Mouse (Mus musculus) thymus, adult 2 months (tissue): Measurements from ENCODE around the gene Polr3h. TPM values are rescaled to one million over a fixed set of nuclear protein-coding genes. Genes with fewer than 3 reads are reported as not detected.

ENCODE experiments used
- DNase-seq: peaks from one replicate; pipeline ENCODE4 v3.0.0; 2021
- H3K27ac ChIP-seq: fragments of 200-500 bp; 2 replicates; pipeline ENCODE4 v1.5.1; 2012; ENCODE audit warnings: low read length, control low read depth; ENCODE audit not compliant: control insufficient read depth, insufficient read depth
- H3K27me3 ChIP-seq: fragments of 200-500 bp; 2 replicates; pipeline ENCODE4 v1.6.1; 2012; ENCODE audit warnings: mild to moderate bottlenecking, low read length, moderate library complexity, mixed read lengths; ENCODE audit not compliant: control insufficient read depth, insufficient read depth
- H3K36me3 ChIP-seq: fragments of 200-500 bp; 2 replicates; pipeline ENCODE4 v1.6.1; 2012; ENCODE audit warnings: mild to moderate bottlenecking, low read length, moderate library complexity; ENCODE audit not compliant: control insufficient read depth, insufficient read depth
- H3K4me1 ChIP-seq: fragments of 200-500 bp; replicated peaks from 2 replicates; pipeline ENCODE4 v1.6.1; 2012; ENCODE audit warnings: low read length; ENCODE audit not compliant: control insufficient read depth, insufficient read depth
- H3K4me3 ChIP-seq: fragments of 200-500 bp; 2 replicates; pipeline ENCODE4 v1.5.1; 2012; ENCODE audit warnings: mild to moderate bottlenecking, low read length, control low read depth, moderate library complexity; ENCODE audit not compliant: control insufficient read depth, insufficient read depth
- CTCF ChIP-seq: fragments of 200-500 bp; IDR thresholded peaks from 2 replicates; pipeline ENCODE4 v1.5.1; 2012; ENCODE audit warnings: mild to moderate bottlenecking, control low read depth, low read length, moderate library complexity, borderline replicate concordance; ENCODE audit not compliant: control insufficient read depth, poor library complexity, insufficient read depth; ENCODE audit errors: extremely low read depth
- POLR2A ChIP-seq: fragments of 200-500 bp; IDR thresholded peaks from 2 replicates; pipeline ENCODE4 v1.6.1; 2012; ENCODE audit warnings: mild to moderate bottlenecking, low read length, control low read depth, moderate library complexity; ENCODE audit not compliant: control insufficient read depth, poor library complexity, insufficient read depth; ENCODE audit errors: extremely low read depth
- WGBS: fragments of 180-500 bp; shearing (Covaris S2); methylation state at CpG from one replicate; pipeline ENCODE4 v1.1.7; 2018; 5-methylcytosine and 5-hydroxymethylcytosine counted together
- polyA plus RNA-seq: library from polyadenylated mRNA; depleted of rRNA; stranded (reverse); fragments of >200 nt; gene quantifications from 2 replicates; pipeline ENCODE4 v1.2.3, GENCODE M21; 2012

Gene Polr3h
- polyA plus RNA-seq, 1 experiment: 16.7 TPM

GRCm38 (mm10) chr15:81879531-81880401 lies 46.3 kb downstream of the Polr3h start:
- Histone ChIP-seq H3K27me3 (no peaks in the 10 kb centered on the region), H3K27ac (no peak overlapping the region), H3K36me3 (no peaks in the 10 kb centered on the region), H3K4me3 (no peak overlapping the region), H3K4me1 (peaks cover 6% of the 10 kb centered on the region; the same call in 1 of the 2 replicates)
- no peak for DNase-seq
- TF ChIP-seq POLR2A (no peak), CTCF (no peak)
- 86% methylated on average over 5 of the region's 5 CpGs for WGBS

GRCm38 (mm10) chr15:81872262-81873136 lies 53.5 kb downstream of the Polr3h start, which contains the start of gene Aco2:
Gene Aco2, plus strand, starts transcription at chr15:81872309.
- peak; percentile 99 for DNase-seq
- WGBS: under 1% methylated on average over 53 of the region's 53 CpGs
- no peak for TF ChIP-seq CTCF
- peak; percentile 34; the same call in 1 of the 2 replicates for TF ChIP-seq POLR2A
- peak within 1 kb of the TSS; percentile 70 for H3K4me3 ChIP-seq
- H3K27ac ChIP-seq: peak within 1 kb of the TSS; percentile 90
- no peaks in the 10 kb centered on the region for H3K27me3 ChIP-seq
- peaks cover 28% of the 10 kb centered on the region for H3K36me3 ChIP-seq
- peaks cover 9% of the 10 kb centered on the region; the same call in 1 of the 2 replicates for H3K4me1 ChIP-seq

- peaks cover 36% of the 10 kb centered on the region for H3K36me3 ChIP-seq
- DNase-seq: peak; percentile 81
- under 1% methylated on average over 30 of the region's 30 CpGs for WGBS
- H3K4me3 ChIP-seq: peak within 1 kb of the TSS; percentile 70
- peaks cover 9% of the 10 kb centered on the region; the same call in 1 of the 2 replicates for H3K4me1 ChIP-seq
- TF ChIP-seq CTCF (no peak), POLR2A (no peak)
- H3K27ac ChIP-seq: peak within 1 kb of the TSS; percentile 90
- no peaks in the 10 kb centered on the region for H3K27me3 ChIP-seq
Measured at GRCm38 (mm10) chr15:81871604-81872261, 54.3 kb downstream of the Polr3h start, which contains the start of gene Phf5a. Gene Phf5a, minus strand, starts transcription at chr15:81871911.

DNA sequence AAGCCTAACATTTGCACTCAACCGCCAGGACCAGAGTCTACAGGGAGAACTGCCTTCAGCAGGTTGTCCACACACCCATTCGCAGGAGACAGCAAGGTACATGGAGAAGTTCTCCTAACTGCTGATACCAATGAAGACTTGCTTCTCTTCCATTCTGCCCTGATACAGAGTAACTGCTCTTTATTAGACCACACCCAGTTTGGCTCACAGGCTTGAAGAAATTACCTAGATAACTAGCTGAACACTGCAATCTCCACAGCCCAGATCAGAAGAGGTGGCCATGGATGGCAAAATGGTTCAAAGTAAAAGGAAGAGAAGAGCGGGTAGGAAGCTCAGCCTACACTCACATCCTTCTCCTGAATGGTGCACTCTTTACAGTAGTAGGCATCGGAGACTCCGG lies 56.1 kb downstream of the Polr3h start:
- no peak for TF ChIP-seq CTCF
- TF ChIP-seq POLR2A: no peak
- Histone ChIP-seq H3K4me3 (no peak overlapping the region), H3K27me3 (no peaks in the 10 kb centered on the region), H3K36me3 (peaks cover 53% of the 10 kb centered on the region), H3K4me1 (peaks cover 9% of the 10 kb centered on the region; the same call in 1 of the 2 replicates), H3K27ac (no peak overlapping the region)
- no peak for DNase-seq
- WGBS: 95% methylated on average over 5 of the region's 5 CpGs

GRCm38 (mm10) chr15:81864238-81864637 lies 61.8 kb downstream of the Polr3h start:
- 99% methylated on average over 7 of the region's 7 CpGs for WGBS
- H3K27ac ChIP-seq: no peak overlapping the region
- no peak for TF ChIP-seq POLR2A
- TF ChIP-seq CTCF: no peak
- no peaks in the 10 kb centered on the region for H3K27me3 ChIP-seq
- H3K36me3 ChIP-seq: peaks cover 51% of the 10 kb centered on the region
- H3K4me1 ChIP-seq: peaks cover 3% of the 10 kb centered on the region; the same call in 1 of the 2 replicates
- no peak for DNase-seq
- H3K4me3 ChIP-seq: no peak overlapping the region
